Mouse (Mus musculus) G1E (cell line): ENCODE results near the gene Pdzd2.

Experiments used
- CTCF ChIP-seq: IDR thresholded peaks from 2 replicates; pipeline ENCODE4 v1.5.1; 2012; ENCODE audit warnings: low read depth, low read length, inconsistent platforms, mixed read lengths
- TAL1 ChIP-seq: conservative IDR thresholded peaks from 2 replicates; pipeline ENCODE4 v1.6.1; 2012; ENCODE audit warnings: low read depth, low read length, inconsistent platforms, mixed read lengths

DNA sequence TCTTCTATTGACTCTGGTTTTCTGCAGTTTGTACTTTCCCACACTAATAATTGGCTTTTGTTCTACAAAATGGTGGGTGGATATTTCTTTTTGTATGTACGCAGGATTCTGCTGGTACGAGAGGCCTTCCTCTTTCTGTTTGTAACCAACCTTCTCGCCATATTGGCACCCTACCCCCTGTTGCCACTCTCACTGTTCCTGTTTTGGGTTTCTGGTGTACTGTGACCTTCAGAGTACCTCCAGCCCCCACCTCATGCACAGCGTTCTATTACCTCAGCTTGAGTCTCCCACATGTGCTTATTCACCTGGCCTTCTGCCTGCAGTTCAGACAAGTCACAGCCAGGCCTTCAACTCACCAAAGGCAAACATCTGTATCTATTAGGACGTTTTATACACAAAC is 389.9 kb downstream of the Pdzd2 start:
- TF ChIP-seq CTCF, result no peak
- no peak for TF ChIP-seq TAL1
